Mouse (Mus musculus) thymus, postnatal 25 days (tissue): ENCODE data around the gene Vmn1r168.
"Not testable (repeated sequence)": the region's sequence is repeated elsewhere in the genome, so short reads cannot be mapped to it uniquely, and the experiment has no call there.

ENCODE experiments used
- DNase-seq: peaks from one replicate; pipeline ENCODE4 v3.0.0; 2022

Gene Vmn1r168

DNA sequence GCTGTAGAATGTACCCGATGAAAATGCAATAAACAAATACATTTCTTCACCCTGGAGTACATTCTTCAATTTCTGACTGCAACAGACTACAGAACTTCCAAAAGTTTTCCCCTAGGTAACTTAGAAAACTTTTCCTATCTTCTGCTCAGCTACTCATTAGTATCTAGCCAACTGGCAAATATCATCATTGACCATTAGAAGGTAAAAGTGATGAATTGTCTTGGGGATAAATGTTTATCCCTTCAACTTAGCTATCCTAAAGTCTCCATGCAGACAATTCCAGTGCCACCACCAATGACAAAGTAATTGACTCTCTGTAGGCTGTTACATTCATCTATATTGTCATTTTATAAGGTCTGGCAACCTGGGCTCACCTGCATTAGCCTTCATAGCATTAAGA, at the start of gene Vmn1r168:
Gene Vmn1r168 (plus strand): TSS at position 301 of the 400 bp plus-strand sequence.
- DNase-seq, result not testable (repeated sequence)

DNA sequence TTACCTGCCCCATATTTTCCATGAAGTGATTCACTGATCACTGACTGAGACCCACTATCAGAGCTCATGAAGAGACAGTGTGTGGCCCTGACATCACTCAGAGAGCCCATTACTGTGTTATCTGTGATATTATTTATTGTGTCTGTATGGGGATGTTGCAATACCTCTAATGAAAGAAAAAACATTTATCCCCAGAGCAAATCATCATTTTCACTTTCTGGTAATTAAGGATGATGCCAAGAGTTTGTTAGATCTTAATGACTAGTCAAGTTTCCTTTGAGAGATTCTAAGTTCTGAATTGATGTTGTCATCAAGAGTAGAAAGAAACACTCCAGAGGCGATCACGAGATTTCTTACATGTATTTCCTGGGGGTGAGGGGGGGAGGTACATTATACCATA, 32.4 kb upstream of the Vmn1r168 start, which contains the start of gene Vmn1r167:
Gene Vmn1r167 (minus strand): TSS at position 101 of the 400 bp plus-strand sequence.
- not testable (repeated sequence) for DNase-seq

DNA sequence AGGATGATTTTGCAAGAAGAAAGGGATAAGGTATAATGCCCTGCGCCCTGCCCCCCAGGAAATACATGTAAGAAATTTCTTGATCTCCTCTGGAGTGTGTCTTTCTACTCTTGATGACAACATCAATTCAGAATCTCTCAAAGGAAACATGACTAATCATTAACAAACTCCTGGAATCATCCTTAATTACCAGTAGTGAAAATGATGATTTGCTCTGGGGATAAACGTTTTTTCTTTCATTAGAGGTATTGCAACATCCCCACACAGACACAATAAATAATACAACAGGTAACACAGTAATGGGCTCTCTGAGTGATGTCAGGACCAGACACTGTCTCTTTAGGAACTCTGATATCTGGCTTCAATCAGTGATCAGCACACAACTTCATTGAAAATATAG, 35.7 kb downstream of the Vmn1r168 start, which contains the start of gene Vmn1r169:
Gene Vmn1r169 (plus strand): TSS at position 301 of the 400 bp plus-strand sequence.
- not testable (repeated sequence) for DNase-seq
